Mouse (Mus musculus) cerebellum, adult (tissue): ENCODE results near the gene Chn2.

Source experiments
- ATAC-seq: cut with Nextera tagmentation; 2 replicates; pipeline ENCODE4 v1.9.2; 2017; ENCODE audit warnings: mild to moderate bottlenecking, moderate library complexity, mixed read lengths; ENCODE audit not compliant: insufficient number of reproducible peaks, low FRiP score, low TSS enrichment

Gene Chn2

DNA sequence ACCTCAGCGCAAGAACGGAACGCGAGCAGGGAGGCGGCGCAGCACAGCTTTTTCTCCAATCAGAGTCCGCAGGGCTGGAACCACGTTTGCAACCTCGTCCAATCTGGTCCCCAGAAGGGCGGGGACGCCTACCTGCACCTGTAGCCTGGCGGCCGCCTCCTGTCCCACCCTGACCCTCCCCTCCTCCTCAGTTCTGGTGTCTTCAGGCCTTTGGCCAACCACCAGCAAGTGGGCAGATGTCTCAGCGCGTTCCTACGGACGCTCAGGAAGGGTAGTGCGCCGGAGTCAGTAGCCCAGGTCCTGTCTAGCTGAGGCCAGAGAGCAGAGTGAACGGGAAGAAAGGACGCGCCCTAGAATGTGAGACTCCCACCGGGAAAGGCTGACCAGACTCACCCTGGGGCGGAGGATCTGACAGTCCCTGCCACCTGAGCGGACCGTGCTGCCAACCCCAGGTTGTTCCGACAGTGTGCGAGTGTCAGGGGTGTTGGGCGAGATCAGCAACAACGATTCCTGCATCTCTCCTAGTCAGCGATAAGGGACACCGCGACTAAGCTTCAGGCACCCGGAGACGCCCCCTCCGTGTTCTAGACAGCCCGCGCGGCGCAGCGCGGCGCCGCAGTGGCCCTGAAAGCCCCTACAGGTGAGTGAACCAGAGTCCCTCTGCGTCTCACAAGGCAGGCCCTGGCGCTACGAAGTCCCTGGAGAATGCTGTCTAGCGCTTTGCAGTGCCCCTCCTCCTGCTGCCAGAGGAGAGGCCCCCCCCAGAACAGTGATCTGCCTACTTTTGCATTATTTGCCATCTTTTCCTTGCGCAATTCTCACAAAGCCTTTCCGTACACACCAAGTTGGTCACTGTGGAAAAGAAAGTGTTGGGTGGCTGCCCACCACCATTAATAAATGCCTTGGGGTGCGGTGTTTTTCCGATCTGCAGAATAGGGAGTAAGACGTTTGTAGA is 287.6 kb downstream of the Chn2 start:
- peak; percentile 88 for ATAC-seq

DNA sequence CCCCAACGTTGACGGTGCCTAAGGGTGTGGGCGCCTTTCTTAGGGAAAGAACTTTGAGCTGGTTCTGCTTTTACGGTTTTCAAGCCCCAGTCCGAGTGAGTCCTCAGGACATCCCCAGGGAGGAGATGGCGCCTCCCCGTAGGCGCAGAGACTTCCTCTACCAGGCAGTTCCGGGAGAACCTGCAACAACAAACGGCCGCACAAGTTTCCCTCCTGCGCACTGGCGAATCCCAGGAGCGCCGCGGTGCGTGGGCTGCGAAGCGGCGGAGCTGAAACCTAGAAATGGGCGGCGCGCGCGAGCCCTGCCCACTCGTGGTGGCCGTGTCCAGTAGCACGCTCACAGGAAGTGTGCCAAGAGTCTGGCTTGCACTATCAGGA is 288.3 kb downstream of the Chn2 start:
- peak; percentile 53; the same call in 1 of the 2 replicates for ATAC-seq

- no peak for ATAC-seq
These were observed 289.4 kb downstream of the Chn2 start for GRCm38 (mm10) chr6:54328783-54329182.

GRCm38 (mm10) chr6:54329598-54329997 is 290.2 kb downstream of the Chn2 start:
- no peak for ATAC-seq

DNA sequence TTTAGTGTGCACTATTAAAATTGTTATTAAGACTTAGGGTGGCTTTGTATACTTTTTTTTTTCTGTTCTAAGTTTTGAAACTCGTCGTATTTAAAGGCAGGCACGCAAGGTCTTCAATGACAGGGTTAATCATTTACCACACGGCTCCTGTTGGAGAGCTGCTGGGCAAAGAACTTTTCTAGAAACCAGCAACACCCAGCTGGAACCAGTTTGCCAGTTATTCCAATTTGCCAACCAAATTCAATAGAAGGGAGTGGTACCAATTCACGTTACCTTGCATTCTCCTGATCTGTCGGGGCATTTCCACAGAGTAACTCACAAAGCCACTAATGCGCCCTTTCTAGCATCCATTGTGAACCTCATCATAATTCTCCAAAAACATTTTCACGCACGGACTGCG is 290.8 kb downstream of the Chn2 start:
- ATAC-seq = no peak

DNA sequence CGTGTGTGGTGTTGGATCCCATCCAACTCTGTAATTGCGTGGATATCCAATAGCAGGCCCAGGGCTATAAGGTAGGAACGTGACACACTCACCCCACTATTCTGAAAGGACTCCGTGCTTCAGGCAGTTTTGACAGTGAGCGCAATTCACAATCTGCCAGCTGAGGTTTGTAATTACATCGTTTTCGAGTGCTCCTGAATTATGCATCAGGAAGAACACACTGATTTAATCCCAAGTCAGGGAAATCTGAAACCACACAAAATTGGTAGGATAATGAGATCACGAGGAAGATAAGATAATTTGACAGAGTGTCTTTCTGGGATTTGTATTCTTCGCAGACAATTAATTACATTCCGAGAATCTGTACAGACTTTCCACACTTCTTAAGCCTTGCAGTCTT is 292.4 kb downstream of the Chn2 start:
- no peak for ATAC-seq

DNA sequence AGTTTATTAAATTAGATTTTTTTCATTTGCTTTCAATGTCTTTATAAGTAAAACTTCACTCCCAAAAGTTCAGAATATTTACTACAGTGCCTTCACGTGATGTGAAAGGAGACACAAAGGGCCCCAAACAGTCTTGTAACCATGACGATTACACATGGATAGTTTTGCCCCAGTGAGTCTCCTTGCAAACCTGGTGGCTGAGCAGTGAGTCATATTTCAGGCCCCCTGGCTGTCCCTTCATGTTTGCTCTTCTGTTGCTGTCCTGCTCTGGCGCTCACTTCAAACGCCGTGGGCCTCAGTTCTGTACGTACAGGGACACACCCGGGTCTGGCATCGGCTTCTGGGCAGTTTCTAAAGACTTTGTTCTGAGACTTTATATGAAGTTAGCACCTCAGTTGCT is 292.8 kb downstream of the Chn2 start:
- no peak for ATAC-seq

DNA sequence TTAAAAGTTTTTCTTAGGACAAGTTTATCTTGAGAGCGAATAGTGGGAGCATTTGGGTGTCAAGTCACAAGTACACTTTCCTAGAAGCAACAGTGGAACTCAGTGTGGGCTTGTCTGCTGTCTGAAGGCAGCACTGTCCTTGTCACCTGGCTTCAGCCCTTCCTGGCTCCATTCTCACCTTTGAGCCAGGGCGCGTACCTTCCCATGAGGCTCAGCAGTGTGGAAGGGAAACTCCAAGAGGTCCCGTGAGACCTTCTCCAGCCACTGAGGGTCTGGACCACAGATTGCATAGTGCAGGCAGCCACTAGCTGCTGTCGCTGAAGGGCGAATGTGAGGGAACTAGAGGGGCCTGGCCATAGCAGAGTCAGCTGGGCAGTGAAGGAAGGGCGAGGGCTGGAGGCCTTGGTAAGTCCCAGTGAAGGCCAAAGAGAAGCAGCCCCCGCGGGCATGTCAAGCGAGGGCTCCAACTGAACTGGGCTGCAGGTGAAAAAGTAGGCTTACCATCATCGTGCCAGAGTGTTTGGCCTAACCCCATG is 293.8 kb downstream of the Chn2 start:
- 0 out of 2 replicates have a peak, but pooled peaks have one; percentile 11 for ATAC-seq

GRCm38 (mm10) chr6:54333652-54334396 is 294.5 kb downstream of the Chn2 start:
- peak; percentile 63 for ATAC-seq

GRCm38 (mm10) chr6:54337321-54337720 is 298.0 kb downstream of the Chn2 start:
- no peak for ATAC-seq

- ATAC-seq = no peak
These were observed 301.8 kb downstream of the Chn2 start for GRCm38 (mm10) chr6:54341133-54341532.

GRCm38 (mm10) chr6:54342223-54342622 is 302.9 kb downstream of the Chn2 start:
- no peak for ATAC-seq
